Mouse (Mus musculus): ENCODE results near the gene Golm1.

DNA sequence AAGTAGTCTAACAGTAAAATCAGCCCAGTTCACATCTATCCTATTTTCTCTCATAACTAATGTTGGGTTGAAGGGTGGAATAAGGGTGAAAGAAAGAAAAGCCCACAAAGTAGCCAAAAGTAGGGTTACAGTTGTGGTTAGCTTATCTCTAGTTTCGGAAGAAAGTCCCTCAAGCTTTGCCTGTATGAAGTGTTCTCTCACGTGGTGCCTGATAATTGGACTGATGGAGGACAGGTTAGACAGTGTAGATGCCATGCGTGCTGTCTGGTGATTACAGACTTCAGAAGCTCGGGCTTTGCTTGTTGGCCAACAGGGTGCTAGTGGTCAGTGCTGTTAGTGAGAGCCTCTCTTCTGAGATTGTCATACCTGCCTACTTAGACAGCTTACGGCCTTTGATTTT is 72.5 kb downstream of the Golm1 start:
- no peak for TF ChIP-seq EP300 (IDR thresholded peaks at IDR 0.05)
- TF ChIP-seq CTCF (IDR thresholded peaks at IDR 0.05) = no peak
